In genomic region chr10:5804691-5805156, GRCm38 (mm10) we compare ENCODE assay signal across 8 mouse cellular contexts. TPM values are rescaled to one million over a fixed set of nuclear protein-coding genes. Genes with fewer than 3 reads are reported as not detected.
DNase-seq lines count a peak whose midpoint lies in the region; ATAC-seq and TF ChIP-seq lines count a peak whose summit lies in the region.

No protein-coding gene starts in this region.

- WGBS in heart, embryonic 10.5 days, result 1% methylated on average over 24 of the region's 24 CpGs
- 0% methylated on average over 22 of the region's 24 CpGs for WGBS in embryonic facial prominence, embryonic 11.5 days
- WGBS in hindbrain, postnatal 0 days, result 1% methylated on average over 24 of the region's 24 CpGs
- 2% methylated on average over 24 of the region's 24 CpGs for WGBS in midbrain, embryonic 13.5 days

- no peak for TF ChIP-seq RAD21 in CH12.LX (IDR thresholded peaks at IDR 0.05; ENCODE audit: low read depth, low read length)

- peak; percentile 58 for ATAC-seq in embryonic facial prominence, embryonic 11.5 days (replicated peaks; ENCODE audit: insufficient number of reproducible peaks, low FRiP score, low TSS enrichment, low read depth)
- ATAC-seq in hindbrain, postnatal 0 days, result peak; percentile 5
- ATAC-seq in midbrain, embryonic 13.5 days, result peak; percentile 69

- no peak for TF ChIP-seq EP300 in CH12.LX (IDR thresholded peaks at IDR 0.05; ENCODE audit: low read length)

- TF ChIP-seq POLR2A in CH12.LX (IDR thresholded peaks at IDR 0.05; ENCODE audit: low read depth, low read length), result no peak

- peaks cover 32% of the 10 kb centered on the region for H3K36me3 ChIP-seq in heart, embryonic 10.5 days
- H3K36me3 ChIP-seq in CH12.LX (replicated peaks in 1 of 2; ENCODE audit: control insufficient read depth in 1 of 2, insufficient read depth in 1 of 2, low read length in 1 of 2), result peaks cover 25 to 32% of the 10 kb centered on the region in 2 experiments
- peaks cover 7% of the 10 kb centered on the region for H3K36me3 ChIP-seq in embryonic facial prominence, embryonic 11.5 days (replicated peaks; ENCODE audit: control insufficient read depth, insufficient read depth, low read depth, low read length)
- peaks cover 14% of the 10 kb centered on the region; the same call in 1 of the 2 replicates for H3K36me3 ChIP-seq in hindbrain, postnatal 0 days (ENCODE audit: insufficient read depth, low read length)
- H3K36me3 ChIP-seq in midbrain, embryonic 13.5 days, result peaks cover 22% of the 10 kb centered on the region

- H3K4me1 ChIP-seq in heart, embryonic 10.5 days, result peaks cover 8% of the 10 kb centered on the region
- H3K4me1 ChIP-seq in CH12.LX (ENCODE audit: control insufficient read depth in 1 of 2, insufficient read depth in 2 of 2), result peaks cover 3 to 37% of the 10 kb centered on the region in 2 experiments
- H3K4me1 ChIP-seq in embryonic facial prominence, embryonic 11.5 days (ENCODE audit: control insufficient read depth, insufficient read depth, low read length), result no peaks in the 10 kb centered on the region
- H3K4me1 ChIP-seq in hindbrain, postnatal 0 days (ENCODE audit: insufficient read depth, low read length), result peaks cover 12% of the 10 kb centered on the region; the same call in 1 of the 2 replicates
- peaks cover 41% of the 10 kb centered on the region for H3K4me1 ChIP-seq in midbrain, embryonic 13.5 days (replicated peaks)

- in situ Hi-C loops in CH12.LX (cut with MboI; ENCODE audit: low pct_ligation_motif_present, low pct_unique_long_range_greater_than_20kb, low sequenced_read_pairs), result loop anchor here (25.0 kb wide), 1 partner anchor 1258 kb away; the partner anchor contains the start of gene Ipcef1

- no peaks in the 10 kb centered on the region for H3K9me3 ChIP-seq in heart, embryonic 10.5 days
- H3K9me3 ChIP-seq in CH12.LX (replicated peaks; ENCODE audit: low read length), result no peaks in the 10 kb centered on the region
- no peaks in the 10 kb centered on the region for H3K9me3 ChIP-seq in embryonic facial prominence, embryonic 11.5 days (replicated peaks; ENCODE audit: control insufficient read depth, low read length)
- no peaks in the 10 kb centered on the region for H3K9me3 ChIP-seq in hindbrain, postnatal 0 days (ENCODE audit: low read length)
- no peaks in the 10 kb centered on the region for H3K9me3 ChIP-seq in midbrain, embryonic 13.5 days

- peak; percentile 84 for DNase-seq in heart, embryonic 10.5 days (ENCODE audit: low spot score)
- no peak for DNase-seq in heart, postnatal 10 days
- DNase-seq in CH12.LX (ENCODE audit: extremely low read depth), result peak; percentile 32
- DNase-seq in embryonic facial prominence, embryonic 11.5 days (ENCODE audit: low spot score), result peak; percentile 59
- DNase-seq in hindbrain, postnatal 0 days (ENCODE audit: low spot score), result no peak
- peak; percentile 55 for DNase-seq in thymus, postnatal 4 days
- DNase-seq in ovary, postnatal 14 days (ENCODE audit: low spot score), result no peak

- dilution Hi-C loops in CH12.LX (cut with MboI; ENCODE audit: extremely low pct_ligation_motif_present, extremely low pct_unique_long_range_greater_than_20kb, low sequenced_read_pairs), result no loop called here

- peak overlapping the region; percentile 75 for H3K4me2 ChIP-seq in CH12.LX (ENCODE audit: insufficient read depth, low read depth, poor library complexity, severe bottlenecking)
- H3K4me2 ChIP-seq in embryonic facial prominence, embryonic 11.5 days (ENCODE audit: low read depth, low read length), result peak overlapping the region; percentile 48
- peak overlapping the region; percentile 100 for H3K4me2 ChIP-seq in hindbrain, postnatal 0 days (ENCODE audit: low read depth, low read length)
- H3K4me2 ChIP-seq in midbrain, embryonic 13.5 days (replicated peaks), result peak overlapping the region; percentile 99

- no peaks in the 10 kb centered on the region for H3K27me3 ChIP-seq in heart, embryonic 10.5 days (ENCODE audit: insufficient read depth, poor library complexity, severe bottlenecking)
- no peaks in the 10 kb centered on the region for H3K27me3 ChIP-seq in CH12.LX (replicated peaks)
- H3K27me3 ChIP-seq in embryonic facial prominence, embryonic 11.5 days (ENCODE audit: control insufficient read depth, insufficient read depth, low read length), result no peaks in the 10 kb centered on the region
- no peaks in the 10 kb centered on the region for H3K27me3 ChIP-seq in hindbrain, postnatal 0 days (ENCODE audit: insufficient read depth, low read length)
- H3K27me3 ChIP-seq in midbrain, embryonic 13.5 days, result no peaks in the 10 kb centered on the region

- peak overlapping the region; percentile 95 for H3K27ac ChIP-seq in heart, embryonic 10.5 days
- peak overlapping the region; percentile 60; the same call in 1 of the 2 replicates for H3K27ac ChIP-seq in CH12.LX (ENCODE audit: insufficient read depth, low read depth)
- peak overlapping the region; percentile 79 for H3K27ac ChIP-seq in embryonic facial prominence, embryonic 11.5 days (replicated peaks; ENCODE audit: low read depth, low read length)
- H3K27ac ChIP-seq in hindbrain, postnatal 0 days, result no peak overlapping the region
- H3K27ac ChIP-seq in midbrain, embryonic 13.5 days, result peak overlapping the region; percentile 56; the same call in 1 of the 2 replicates

- peak overlapping the region; percentile 83 for H3K4me3 ChIP-seq in heart, embryonic 10.5 days
- peak overlapping the region; percentile 66 to 82 (median 76) for H3K4me3 ChIP-seq in CH12.LX (replicated peaks in 1 of 3; ENCODE audit: low read depth in 2 of 3, low read length in 2 of 3, poor library complexity in 1 of 3)
- H3K4me3 ChIP-seq in embryonic facial prominence, embryonic 11.5 days (ENCODE audit: low read depth, low read length), result peak overlapping the region; percentile 75
- peak overlapping the region; percentile 70 for H3K4me3 ChIP-seq in hindbrain, postnatal 0 days (ENCODE audit: low read length)
- peak overlapping the region; percentile 72 for H3K4me3 ChIP-seq in midbrain, embryonic 13.5 days (replicated peaks)

- no peak for TF ChIP-seq CTCF in CH12.LX (conservative IDR thresholded peaks at IDR 0.05 in 1 of 2, IDR thresholded peaks at IDR 0.05 in 1 of 2; ENCODE audit: low read depth in 2 of 2, low read length in 2 of 2)
- no peak for TF ChIP-seq CTCF in hindbrain, postnatal 0 days (IDR thresholded peaks at IDR 0.05; ENCODE audit: low read depth)

- H3K79me2 ChIP-seq in CH12.LX (replicated peaks; ENCODE audit: control insufficient read depth, extremely low read depth, insufficient read depth, poor library complexity, severe bottlenecking), result peaks cover 45% of the 10 kb centered on the region

- intact Hi-C loops in heart, postnatal 10 days (cut with DNase I), result loop anchor here (1.0 to 5.0 kb wide), 2 partner anchors 19 to 38 kb away; partner anchors contain the start of gene Mtrf1l

- peak overlapping the region; percentile 68 for H3K9ac ChIP-seq in CH12.LX (ENCODE audit: insufficient read depth, low read depth)
- H3K9ac ChIP-seq in embryonic facial prominence, embryonic 11.5 days (replicated peaks; ENCODE audit: low read length), result peak overlapping the region; percentile 82
- peak overlapping the region; percentile 51 for H3K9ac ChIP-seq in hindbrain, postnatal 0 days (replicated peaks; ENCODE audit: low read length)
- peak overlapping the region; percentile 64 for H3K9ac ChIP-seq in midbrain, embryonic 13.5 days (replicated peaks)

TF ChIP-seq in CH12.LX, 34 proteins besides CTCF, POLR2A, EP300 and RAD21:
- 0 out of 2 replicates have a peak, but pooled peaks have one; percentile 7 for TF ChIP-seq IRF4 (IDR thresholded peaks at IDR 0.05; ENCODE audit: low read depth, low read length)
- peak; percentile 60; the same call in 1 of the 2 replicates for TF ChIP-seq E2F4 (IDR thresholded peaks at IDR 0.05; ENCODE audit: insufficient replicate concordance, low read depth, low read length)
- no peak for TF ChIP-seq MYC (IDR thresholded peaks at IDR 0.05; ENCODE audit: low read depth, low read length)
- TF ChIP-seq MXI1 (IDR thresholded peaks at IDR 0.05; ENCODE audit: low read depth, low read length), result peak; percentile 52
- 0 out of 2 replicates have a peak, but pooled peaks have one; percentile 26 for TF ChIP-seq KAT2A (IDR thresholded peaks at IDR 0.05; ENCODE audit: insufficient replicate concordance, low read length)

RNA-seq across cellular contexts. Expression of gene Fbxo5, which starts 0.7 kb away (rescaled TPM):
- 60.9 and 80.3 TPM in 2 replicates for polyA plus RNA-seq in heart, embryonic 10.5 days (2016; fragmentation: Nextera tagmentation; extraction: Ambion mirVana)
- 1 to 10 TPM; 6.1 to 7.0 TPM for total RNA-seq in heart, postnatal 10 days (2021)
- total RNA-seq in CH12.LX (2012; rRNA removed) (34.8 and 45.4 TPM in 2 replicates), CH12.LX (2014; rRNA removed) (66.9 and 68.2 TPM in 2 replicates)
- 45.5 and 46.4 TPM in 2 replicates for polyA plus RNA-seq in CH12.LX (2012; ENCODE audit: insufficient read length, low read depth)
- polyA plus RNA-seq in embryonic facial prominence, embryonic 11.5 days (2014; fragmentation: Nextera tagmentation; extraction: Ambion mirVana), result 94.5 and 110 TPM in 2 replicates
- total RNA-seq in hindbrain, postnatal 0 days (2014; rRNA removed), result 5.3 and 8.0 TPM in 2 replicates
- polyA plus RNA-seq in hindbrain, postnatal 0 days (2015; fragmentation: Nextera tagmentation; extraction: Ambion mirVana), result 10.0 and 12.0 TPM in 2 replicates
- 30.6 and 32.1 TPM in 2 replicates for polyA plus RNA-seq in midbrain, embryonic 13.5 days (2015; fragmentation: Nextera tagmentation; extraction: Ambion mirVana)

RNA-seq across cellular contexts. Expression of gene Mtrf1l, which starts 19.0 kb away (rescaled TPM):
- polyA plus RNA-seq in heart, embryonic 10.5 days (2016; fragmentation: Nextera tagmentation; extraction: Ambion mirVana), result 9.5 and 13.5 TPM in 2 replicates
- total RNA-seq in heart, postnatal 10 days (2021), result 1 to 10 TPM; 7.2 to 8.2 TPM
- total RNA-seq in CH12.LX (2012; rRNA removed), result 5.6 and 8.4 TPM in 2 replicates
- total RNA-seq in CH12.LX (2014; rRNA removed), result 12.4 and 12.9 TPM in 2 replicates
- polyA plus RNA-seq in CH12.LX (2012; ENCODE audit: insufficient read length, low read depth), result 8.8 and 9.5 TPM in 2 replicates
- 13.4 and 15.7 TPM in 2 replicates for polyA plus RNA-seq in embryonic facial prominence, embryonic 11.5 days (2014; fragmentation: Nextera tagmentation; extraction: Ambion mirVana)
- total RNA-seq in hindbrain, postnatal 0 days (2014; rRNA removed), result 7.3 and 12.2 TPM in 2 replicates
- 8.2 and 8.3 TPM in 2 replicates for polyA plus RNA-seq in hindbrain, postnatal 0 days (2015; fragmentation: Nextera tagmentation; extraction: Ambion mirVana)
- 12.0 and 12.2 TPM in 2 replicates for polyA plus RNA-seq in midbrain, embryonic 13.5 days (2015; fragmentation: Nextera tagmentation; extraction: Ambion mirVana)

Comparison
In these comparisons a context has a peak if more than half of its experiments do, and no peak if none do; other contexts are left out.
1. DNase-seq: peak in heart, embryonic 10.5 days (single experiment), CH12.LX (single experiment), embryonic facial prominence, embryonic 11.5 days (single experiment) and thymus, postnatal 4 days (single experiment); none in heart, postnatal 10 days (0 of 2), hindbrain, postnatal 0 days (single experiment) and ovary, postnatal 14 days (single experiment).
2. H3K4me2 ChIP-seq: peak in every context shown above with its lines; median percentile 100 in hindbrain, postnatal 0 days; 99 in midbrain, embryonic 13.5 days; 75 in CH12.LX; 48 in embryonic facial prominence, embryonic 11.5 days.
3. ATAC-seq: peak in every context shown above with its lines; median percentile 69 in midbrain, embryonic 13.5 days; 58 in embryonic facial prominence, embryonic 11.5 days; 5 in hindbrain, postnatal 0 days.
4. Peak in every context shown above with its lines, with median percentiles within 50 percentile points of each other: H3K4me3 ChIP-seq and H3K9ac ChIP-seq.